Mouse (Mus musculus) heart, adult 18-20 months (tissue): ENCODE measurements around the gene Fblim1. TPM values are rescaled to one million over a fixed set of nuclear protein-coding genes. Genes with fewer than 3 reads are reported as not detected.

Source experiments
- DNase-seq, 2 experiments: peaks; one replicate each; pipeline ENCODE4 v3.0.0; 2021 to 2022; ENCODE audit warnings: mixed read lengths in 1 of 2
- total RNA-seq, 2 experiments: library from RNA; stranded (reverse); gene quantifications; 2 replicates each; pipeline ENCODE4 v1.2.3; 2021

Gene Fblim1
- total RNA-seq, 2 experiments from 2014 or later: 233 to 291 TPM

- DNase-seq: no peak
Observed at GRCm38 (mm10) chr4:141625774-141626550, 20.1 kb upstream of the Fblim1 start.

GRCm38 (mm10) chr4:141624983-141625773 lies 19.3 kb upstream of the Fblim1 start:
- peak in 1 of 2 experiments; percentile 53 for DNase-seq

- no peak for DNase-seq
Observed at GRCm38 (mm10) chr4:141624134-141624533, 18.2 kb upstream of the Fblim1 start.

GRCm38 (mm10) chr4:141623666-141624065 lies 17.8 kb upstream of the Fblim1 start, which contains the start of gene Slc25a34:
Gene Slc25a34 (minus strand): TSS chr4:141623821.
- peak; percentile 81 to 93 for DNase-seq

- DNase-seq: no peak
Observed at GRCm38 (mm10) chr4:141623037-141623436, 17.1 kb upstream of the Fblim1 start.

GRCm38 (mm10) chr4:141622580-141622979 lies 16.7 kb upstream of the Fblim1 start:
- peak in 1 of 2 experiments; percentile 44 for DNase-seq

GRCm38 (mm10) chr4:141622091-141622490 lies 16.2 kb upstream of the Fblim1 start:
- no peak for DNase-seq

GRCm38 (mm10) chr4:141621297-141621696 lies 15.4 kb upstream of the Fblim1 start:
- no peak for DNase-seq

GRCm38 (mm10) chr4:141619299-141619883 lies 13.5 kb upstream of the Fblim1 start:
- DNase-seq: no peak

GRCm38 (mm10) chr4:141618565-141619243 lies 12.8 kb upstream of the Fblim1 start, which contains the start of gene Tmem82:
Gene Tmem82 (minus strand): TSS chr4:141618633.
- DNase-seq: peak; percentile 75 to 80

- DNase-seq: no peak
Observed at GRCm38 (mm10) chr4:141617863-141618564, 12.1 kb upstream of the Fblim1 start.

- peak; percentile 73 to 81 for DNase-seq
Observed at GRCm38 (mm10) chr4:141617299-141617698, 11.4 kb upstream of the Fblim1 start.

- DNase-seq: no peak
Observed at GRCm38 (mm10) chr4:141616811-141617210, 10.9 kb upstream of the Fblim1 start.

- DNase-seq: no peak
Observed at GRCm38 (mm10) chr4:141614946-141615345, 9.1 kb upstream of the Fblim1 start.

- peak; percentile 66 to 80 for DNase-seq
Observed at GRCm38 (mm10) chr4:141609538-141609937, 3.6 kb upstream of the Fblim1 start.

GRCm38 (mm10) chr4:141605421-141605820 lies 475 bp downstream of the Fblim1 start:
- no peak for DNase-seq

- no peak for DNase-seq
Observed at GRCm38 (mm10) chr4:141604493-141604892, 1.4 kb downstream of the Fblim1 start.

- no peak for DNase-seq
Observed at GRCm38 (mm10) chr4:141603921-141604320, 2.0 kb downstream of the Fblim1 start.

- peak; percentile 47 to 61 for DNase-seq
Observed at GRCm38 (mm10) chr4:141602523-141603223, 3.2 kb downstream of the Fblim1 start.

GRCm38 (mm10) chr4:141601148-141601862 lies 4.6 kb downstream of the Fblim1 start:
- peak; percentile 67 to 68 for DNase-seq
